Mouse (Mus musculus) C2C12 (cell line): Measurements from ENCODE around the gene Mettl26.

Experiments
- CEBPB ChIP-seq: IDR thresholded peaks from one replicate; pipeline ENCODE4 v1.6.1; 2011; ENCODE audit warnings: low read depth, mild to moderate bottlenecking, control low read depth, moderate library complexity
- CTCF ChIP-seq: IDR thresholded peaks from one replicate; pipeline ENCODE4 v1.5.1; 2011; ENCODE audit not compliant: control insufficient read depth, insufficient read depth, insufficient read length
- FOSL1 ChIP-seq: IDR thresholded peaks from one replicate; pipeline ENCODE4 v1.8.0; 2011; ENCODE audit warnings: mild to moderate bottlenecking, low read length; ENCODE audit not compliant: poor library complexity, insufficient read depth, severe bottlenecking
- MAX ChIP-seq: IDR thresholded peaks from one replicate; pipeline ENCODE4 v1.6.1; 2011; ENCODE audit warnings: mild to moderate bottlenecking, control low read depth
- MYOD1 ChIP-seq: IDR thresholded peaks from one replicate; pipeline ENCODE4 v1.6.1; 2011; ENCODE audit warnings: low read depth; ENCODE audit not compliant: control insufficient read depth, insufficient read length
- USF1 ChIP-seq: IDR thresholded peaks from one replicate; pipeline ENCODE4 v1.6.1; 2011; ENCODE audit warnings: low read depth, mild to moderate bottlenecking, control low read depth, moderate library complexity

DNA sequence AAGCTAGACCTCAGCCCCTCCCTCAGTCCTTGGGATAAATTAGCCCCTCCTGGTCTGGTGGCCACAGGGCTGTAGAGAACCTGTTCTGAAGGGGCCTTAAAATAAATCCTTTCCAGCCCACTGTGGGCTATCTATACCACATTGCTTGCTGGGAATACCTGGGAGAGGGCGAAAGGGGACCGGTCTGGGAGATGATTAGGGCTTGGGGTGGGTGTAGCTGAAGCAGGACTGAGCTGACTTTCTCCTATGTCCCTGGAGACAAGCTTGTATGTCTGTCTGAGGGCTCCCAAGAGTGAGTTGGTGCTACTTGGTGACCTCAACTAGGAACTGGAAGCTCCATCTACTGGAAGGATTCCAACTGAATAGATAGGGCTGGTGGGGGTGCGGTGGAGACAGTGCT, 2.2 kb downstream of the Mettl26 start:
- no peak for TF ChIP-seq CTCF
- no peak for TF ChIP-seq USF1
- TF ChIP-seq CEBPB, result no peak
- TF ChIP-seq MAX, result no peak
- no peak for TF ChIP-seq MYOD1
- no peak for TF ChIP-seq FOSL1
